Mouse (Mus musculus): Measurements from ENCODE around the gene BC004004. TPM values are rescaled to one million over a fixed set of nuclear protein-coding genes. Genes with fewer than 3 reads are reported as not detected.
A peak's percentile ranks its signal among the peaks of the same experiment; 100 is the strongest.

Gene BC004004
- total RNA-seq, 2 experiments from 2014 or later, result 70.1 to 81.0 TPM

DNA sequence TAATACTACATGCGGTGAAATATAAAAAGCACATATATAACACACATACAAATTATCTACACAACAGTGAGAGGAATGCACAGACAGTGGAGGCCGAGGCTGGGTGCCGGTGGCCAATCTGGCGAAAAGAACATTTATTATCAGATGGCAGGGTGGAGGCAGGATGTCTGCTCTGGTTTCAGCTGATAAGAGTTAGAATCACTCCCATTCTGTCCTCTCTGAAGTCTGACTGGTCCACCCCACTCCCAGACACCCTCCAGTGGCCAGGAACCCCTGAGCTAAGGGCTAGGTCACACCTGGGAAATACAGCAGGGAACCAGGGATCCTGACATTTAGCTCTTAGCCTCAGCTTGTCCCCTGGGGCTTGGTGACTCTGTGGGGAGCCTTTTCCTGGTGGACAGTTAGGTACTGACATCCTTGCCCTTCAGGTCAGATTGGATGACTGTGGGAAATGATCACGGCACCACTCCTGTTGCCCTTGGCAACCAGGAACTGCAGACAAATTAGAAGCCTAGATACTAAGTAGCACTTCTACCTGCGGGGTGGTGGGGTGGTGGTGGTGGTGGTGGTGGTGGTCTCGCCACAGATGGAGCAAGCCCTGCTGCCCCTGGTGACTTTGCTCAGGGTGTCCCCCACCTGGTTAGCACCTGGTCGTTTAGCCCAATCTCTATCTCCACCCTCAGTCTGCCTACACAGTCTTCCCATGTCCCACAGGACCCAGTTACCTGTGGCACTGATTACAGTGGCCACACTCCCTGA is 51.5 kb downstream of the BC004004 start:
- no peak for ATAC-seq (ENCODE audit: poor library complexity, severe bottlenecking)

DNA sequence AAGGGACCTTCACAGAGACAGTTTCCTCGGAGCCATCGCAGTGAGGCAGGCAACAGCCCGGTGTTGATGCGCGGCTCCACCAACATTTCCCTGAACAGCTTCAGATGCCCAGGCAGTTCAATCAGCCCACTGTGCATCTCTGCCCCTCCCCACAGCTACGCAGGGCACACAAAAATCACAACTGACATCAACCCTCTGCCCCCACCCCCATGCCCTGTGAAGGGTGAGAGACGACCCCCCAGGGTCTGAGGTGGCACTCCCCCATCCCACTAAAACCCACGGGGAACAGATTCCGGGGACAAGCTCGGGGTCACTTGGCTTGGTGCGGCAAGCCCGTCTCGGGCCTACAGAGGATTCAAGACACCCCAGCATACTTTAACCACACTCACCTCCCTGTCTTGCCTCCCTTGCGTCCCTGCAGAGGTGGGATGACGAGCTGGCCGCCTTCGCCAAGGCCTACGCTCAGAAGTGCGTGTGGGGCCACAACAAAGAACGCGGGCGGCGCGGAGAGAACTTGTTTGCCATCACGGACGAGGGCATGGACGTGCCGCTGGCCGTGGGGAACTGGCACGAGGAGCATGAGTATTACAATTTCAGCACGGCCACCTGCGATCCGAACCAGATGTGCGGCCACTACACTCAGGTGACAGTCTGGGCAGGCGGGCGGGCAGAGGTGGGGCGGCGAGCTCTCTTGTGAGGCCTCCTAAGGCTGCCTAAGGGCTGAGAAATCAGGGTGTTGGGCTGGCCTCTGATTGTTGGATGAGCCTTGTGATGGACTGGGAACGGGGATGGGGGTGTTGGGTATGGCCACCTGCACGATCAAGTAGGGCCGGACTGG is 53.4 kb downstream of the BC004004 start:
- no peak for ATAC-seq (ENCODE audit: poor library complexity, severe bottlenecking)

DNA sequence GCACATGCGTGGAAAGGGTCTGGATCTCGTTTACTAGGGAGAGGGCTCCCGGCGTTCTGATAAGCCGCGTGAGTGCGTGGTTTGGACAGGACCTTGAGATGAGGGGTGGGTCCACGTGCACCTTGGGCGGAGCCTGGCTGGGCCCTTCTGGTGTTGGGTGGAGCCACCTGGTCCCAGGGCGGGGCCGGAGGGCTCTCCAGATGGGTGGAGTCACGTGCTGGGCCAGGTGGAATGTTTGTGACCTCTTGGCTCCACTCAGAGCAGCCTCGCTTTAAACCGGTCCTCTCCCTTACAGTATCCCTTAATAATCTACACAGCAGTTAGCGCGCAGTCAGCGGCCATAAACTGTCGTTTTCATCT is 54.0 kb downstream of the BC004004 start:
- ATAC-seq (ENCODE audit: poor library complexity, severe bottlenecking), result no peak

DNA sequence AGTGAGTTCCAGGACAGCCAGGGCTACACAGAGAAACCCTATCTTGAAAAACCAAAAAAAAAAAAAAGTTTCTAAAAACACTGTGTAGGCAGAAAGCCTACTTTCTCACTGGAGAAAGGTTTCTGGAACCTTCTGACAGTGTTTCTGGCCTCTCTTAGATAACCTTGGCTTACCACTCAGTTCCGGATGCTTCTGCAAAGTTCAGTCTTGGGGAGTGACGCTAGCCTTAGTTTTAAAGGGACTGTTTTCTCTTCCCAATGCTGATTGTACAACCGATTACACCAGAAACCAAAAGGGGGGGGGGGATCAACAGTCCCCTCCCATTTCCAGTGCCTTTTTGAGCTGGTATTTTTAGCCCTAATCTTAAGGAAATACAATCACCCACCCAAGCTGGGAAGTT is 55.0 kb downstream of the BC004004 start:
- no peak for ATAC-seq (ENCODE audit: poor library complexity, severe bottlenecking)

DNA sequence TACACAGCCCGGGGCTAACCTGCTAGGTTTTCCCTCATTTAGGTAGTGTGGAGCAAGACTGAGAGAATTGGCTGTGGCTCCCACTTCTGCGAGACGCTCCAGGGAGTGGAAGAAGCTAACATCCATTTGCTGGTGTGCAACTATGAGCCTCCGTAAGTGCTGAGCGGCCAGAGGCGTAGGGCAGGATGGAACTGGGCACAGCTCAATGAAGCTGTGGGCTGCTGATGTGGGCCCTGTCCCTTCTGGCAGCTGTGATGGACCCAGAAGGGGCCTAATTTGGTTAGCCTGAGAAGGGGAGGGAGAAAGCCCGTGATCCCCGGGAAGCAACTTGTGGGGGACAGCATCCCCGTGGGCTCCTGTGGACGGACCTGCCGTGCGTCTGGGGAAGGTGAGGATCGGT is 57.2 kb downstream of the BC004004 start:
- ATAC-seq (ENCODE audit: poor library complexity, severe bottlenecking), result no peak

DNA sequence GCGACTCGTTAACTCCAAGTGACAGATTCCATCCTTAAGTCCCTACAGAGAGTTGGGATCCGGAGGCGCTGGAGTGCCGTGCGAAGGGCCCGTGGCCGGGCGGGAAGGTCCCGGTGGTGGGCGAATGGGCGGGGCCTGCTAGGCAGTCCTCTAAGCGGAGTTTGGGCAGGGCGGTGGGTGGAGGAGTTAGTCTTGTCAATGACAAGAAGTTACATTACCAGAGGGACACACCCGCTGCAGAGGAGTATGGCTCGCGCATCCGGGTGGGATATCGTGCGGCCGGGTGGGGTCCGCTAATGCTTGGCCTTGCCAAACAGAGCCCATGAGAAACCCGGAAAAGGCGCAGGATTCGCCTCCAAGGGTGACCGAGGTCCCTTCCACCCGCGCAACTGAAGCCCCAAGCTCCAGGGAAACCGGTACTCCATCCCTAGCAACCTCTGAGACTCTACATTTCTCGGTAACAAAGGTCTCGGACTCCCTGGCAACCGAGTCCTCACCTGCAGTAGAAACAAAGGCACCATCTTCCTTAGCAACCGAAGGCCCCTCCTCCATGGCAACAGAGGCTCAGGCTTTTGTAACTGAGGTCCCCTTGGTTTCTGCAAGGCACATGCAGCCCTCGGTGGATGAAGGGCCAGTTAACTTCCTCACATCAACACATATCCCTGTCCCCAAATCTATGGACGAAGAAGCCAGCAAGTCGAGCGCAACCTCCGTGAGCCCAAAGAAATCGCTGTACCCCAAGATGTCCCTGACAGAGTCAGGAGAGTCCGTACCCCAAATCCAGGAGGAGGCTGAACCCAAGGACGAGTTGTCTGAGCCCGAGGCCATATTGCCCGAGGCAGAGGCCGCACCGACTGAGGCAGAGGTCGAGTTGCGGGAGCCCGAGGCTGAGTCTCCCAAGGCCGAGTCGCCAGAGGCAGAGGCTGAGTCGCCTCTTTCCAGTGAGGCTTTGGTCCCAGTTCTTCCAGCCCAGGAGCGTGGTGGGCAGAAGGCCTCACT is 58.2 kb downstream of the BC004004 start:
- no peak for ATAC-seq (ENCODE audit: poor library complexity, severe bottlenecking)

DNA sequence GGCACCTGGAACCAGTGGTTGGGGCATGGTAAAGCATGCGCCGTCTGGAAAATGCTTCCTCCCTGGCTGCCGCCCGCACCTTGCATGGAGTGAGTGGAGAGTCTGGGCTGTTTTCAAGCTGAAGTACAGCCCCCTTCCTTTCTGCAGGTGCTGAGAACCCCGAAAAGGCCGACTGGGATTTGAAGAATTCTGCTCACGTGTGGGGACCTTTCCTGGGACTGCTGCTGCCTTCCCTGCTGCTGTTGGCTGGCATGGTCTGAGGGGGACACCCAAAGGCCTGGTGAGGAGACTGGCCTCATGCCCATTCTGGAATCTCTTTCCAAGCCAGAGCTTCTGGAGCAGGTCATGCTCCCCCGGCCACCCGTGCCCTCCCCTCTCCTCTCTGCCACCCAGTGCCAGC is 59.1 kb downstream of the BC004004 start:
- ATAC-seq (ENCODE audit: poor library complexity, severe bottlenecking), result no peak

DNA sequence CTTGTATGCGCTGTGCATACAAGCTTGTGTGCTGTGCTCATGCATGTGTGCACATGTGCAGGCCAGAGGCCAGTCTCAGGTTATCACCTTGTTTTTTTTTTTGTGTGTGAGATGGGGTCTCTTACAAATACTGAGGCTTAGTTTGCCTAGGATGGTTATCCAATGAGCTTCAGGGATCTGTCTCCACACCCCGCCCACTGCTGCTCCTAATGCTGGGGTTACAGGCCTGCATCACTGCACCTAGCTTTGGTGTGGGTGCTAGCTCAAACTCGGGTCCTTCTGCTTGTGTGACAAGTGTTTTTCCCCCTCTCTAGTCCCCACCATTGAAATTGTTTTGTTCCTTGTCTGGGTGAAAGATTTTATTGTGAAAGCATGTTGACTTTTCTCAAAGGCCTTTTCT is 61.6 kb downstream of the BC004004 start:
- no peak for ATAC-seq (ENCODE audit: poor library complexity, severe bottlenecking)

DNA sequence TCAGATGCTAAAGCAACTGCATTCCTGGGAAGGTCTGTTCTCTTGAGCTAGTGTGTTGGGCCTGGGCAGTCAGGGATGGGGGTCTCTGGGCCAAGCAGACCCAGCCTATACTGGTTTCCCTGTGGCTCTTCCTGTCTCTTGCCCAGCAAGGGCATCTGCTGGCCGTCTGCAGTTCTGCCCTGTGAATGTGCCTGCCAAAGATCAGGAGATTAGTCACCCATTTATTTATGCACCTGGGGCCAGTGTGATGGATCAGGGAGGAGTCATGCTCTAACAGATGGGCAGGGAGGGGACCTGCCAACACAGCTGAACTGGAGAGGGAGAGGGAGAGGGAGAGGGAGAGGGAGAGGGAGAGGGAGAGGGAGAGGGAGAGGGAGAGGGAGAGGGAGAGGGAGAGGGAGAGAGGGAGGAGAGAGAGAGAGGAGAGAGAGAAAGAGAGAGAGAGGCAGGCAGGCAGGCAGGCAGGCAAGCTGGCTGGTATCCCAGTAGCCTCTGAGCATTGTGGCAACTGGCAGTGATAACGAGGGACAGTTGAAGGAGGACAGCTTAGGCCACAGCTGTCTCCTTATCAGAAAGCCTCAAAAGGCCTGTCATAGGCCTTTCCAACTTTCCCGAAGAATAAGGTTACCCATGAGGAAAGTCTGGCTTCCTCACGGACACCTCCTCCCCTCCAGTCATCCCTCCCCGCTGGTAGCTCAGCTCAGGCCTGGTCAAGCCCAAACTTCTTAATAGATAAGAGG is 62.3 kb downstream of the BC004004 start:
- no peak for ATAC-seq (ENCODE audit: poor library complexity, severe bottlenecking)

DNA sequence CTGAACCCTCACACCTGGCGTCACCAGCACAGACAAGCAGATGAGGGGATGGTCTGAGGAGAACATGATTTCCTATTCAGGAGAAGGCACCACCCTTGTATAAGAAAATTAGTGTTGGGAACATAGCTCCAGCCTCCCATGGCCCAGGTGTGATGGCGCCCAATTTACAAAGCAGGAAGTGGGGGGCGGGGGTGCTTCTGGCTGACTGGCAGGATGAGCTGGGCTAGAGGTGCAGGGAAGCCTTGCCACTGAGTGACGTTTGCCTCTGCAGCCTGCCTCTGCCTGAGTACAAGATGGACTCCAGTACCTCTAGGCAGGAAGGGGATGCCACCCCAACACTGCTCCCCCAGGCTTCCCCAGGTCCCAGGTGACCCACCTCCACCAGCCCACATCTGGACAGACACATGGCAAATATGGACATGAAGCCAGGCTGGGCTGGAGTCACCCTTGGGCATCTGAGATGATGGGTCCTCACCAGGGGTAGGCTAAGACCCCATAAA is 63.6 kb downstream of the BC004004 start:
- no peak for ATAC-seq (ENCODE audit: poor library complexity, severe bottlenecking)

DNA sequence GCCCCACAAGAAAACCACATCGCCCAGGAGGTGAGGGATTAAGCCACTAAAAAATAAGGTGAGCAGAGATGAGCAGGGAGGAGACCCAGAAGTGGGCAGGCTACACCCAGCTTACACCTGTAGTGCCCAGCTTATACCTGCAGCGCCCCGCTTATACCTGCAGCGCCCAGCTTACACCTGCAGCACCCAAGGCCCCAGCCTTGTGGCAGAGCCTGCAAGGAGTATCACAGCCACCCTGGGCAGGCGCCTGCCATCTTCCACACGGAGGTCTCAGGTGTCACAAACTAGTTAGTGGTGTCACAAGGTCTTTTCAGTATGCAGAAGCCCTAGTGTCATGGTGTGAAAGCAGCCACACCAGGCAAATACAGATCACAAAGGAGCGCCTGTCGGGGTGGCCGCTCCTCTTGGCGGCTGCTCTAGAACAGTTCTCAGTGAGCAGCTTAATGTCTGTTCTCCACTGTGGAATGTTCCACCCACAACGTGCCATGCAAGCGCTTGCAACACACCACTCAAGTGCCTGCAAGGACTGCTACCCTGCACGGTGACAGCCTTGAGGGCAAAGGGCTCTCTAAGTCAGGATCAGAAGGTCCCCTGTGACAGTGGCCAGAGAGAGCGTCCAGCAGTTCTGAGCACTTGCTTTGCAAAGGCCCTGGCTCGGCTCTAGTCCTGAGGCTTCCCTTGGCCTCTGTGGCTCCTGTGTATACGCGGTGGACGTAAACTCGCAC is 67.8 kb downstream of the BC004004 start:
- no peak for ATAC-seq (ENCODE audit: poor library complexity, severe bottlenecking)

DNA sequence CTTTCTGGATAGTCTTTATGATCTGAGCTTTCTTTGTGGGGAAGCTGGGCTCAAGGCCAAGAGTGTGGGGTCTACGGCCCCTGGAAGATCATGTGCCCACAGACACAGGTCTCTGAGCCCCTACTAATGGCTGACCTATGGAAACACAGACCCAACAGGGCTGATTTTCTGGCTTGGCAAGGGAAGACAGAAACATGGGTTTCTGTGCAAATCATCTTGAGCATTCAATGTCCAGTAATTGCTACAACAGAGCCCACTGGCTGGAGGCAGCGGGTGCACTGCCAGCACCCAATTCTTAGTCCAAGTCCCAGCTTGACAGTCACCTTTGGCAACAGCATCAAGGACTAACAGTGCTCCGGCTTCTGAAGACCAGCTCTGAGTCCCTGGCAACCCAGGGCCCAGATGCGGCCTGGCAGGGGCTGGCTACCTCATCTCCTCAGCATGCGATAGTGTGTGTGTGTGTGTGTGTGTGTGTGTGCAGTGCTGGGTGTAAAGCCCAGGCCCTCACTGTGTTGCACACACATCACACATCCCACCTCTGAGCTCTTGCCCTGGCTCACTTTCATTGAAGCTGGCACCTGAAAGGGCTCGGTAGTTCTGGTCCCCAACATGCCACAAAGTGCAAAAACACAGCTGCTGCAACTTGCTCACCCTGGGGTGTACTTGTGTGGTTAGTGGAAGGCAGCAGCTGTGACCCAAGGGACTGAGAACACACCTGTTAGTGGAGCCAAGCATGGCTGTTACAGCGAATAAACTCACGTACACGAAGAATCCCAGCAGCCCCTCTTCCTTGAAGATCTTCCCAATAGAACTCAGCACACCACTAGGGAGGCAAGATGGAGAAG is 69.6 kb downstream of the BC004004 start:
- no peak for ATAC-seq (ENCODE audit: poor library complexity, severe bottlenecking)

DNA sequence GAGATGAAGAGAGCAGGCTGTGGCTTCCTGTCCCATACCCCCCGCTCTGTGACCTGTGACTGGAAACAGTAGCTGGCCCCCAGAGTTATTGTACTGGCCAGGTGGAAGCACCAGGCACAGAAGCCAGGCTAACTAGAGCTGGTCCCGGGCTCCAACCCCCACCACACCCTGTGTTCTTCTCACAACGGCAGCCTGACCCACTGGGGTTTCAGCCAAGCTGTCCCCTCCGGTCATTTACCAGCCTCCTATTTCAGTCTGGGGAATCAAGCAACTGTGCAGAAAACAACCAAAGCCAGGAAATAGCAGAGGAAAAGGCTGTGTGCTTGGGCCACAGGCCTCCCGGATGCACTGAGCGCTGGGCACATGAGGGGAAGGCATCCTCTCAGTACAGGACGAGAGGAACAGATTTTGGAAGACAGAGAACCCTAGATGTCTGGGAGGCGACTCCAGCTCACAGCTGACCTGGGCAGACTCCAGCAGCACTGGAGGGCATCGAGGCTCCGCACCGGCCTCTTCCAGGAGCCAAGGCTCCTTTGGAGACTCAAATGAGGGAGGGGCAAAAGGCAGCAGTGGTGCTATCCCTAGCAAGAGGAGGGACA is 70.7 kb downstream of the BC004004 start:
- ATAC-seq (ENCODE audit: poor library complexity, severe bottlenecking), result no peak

DNA sequence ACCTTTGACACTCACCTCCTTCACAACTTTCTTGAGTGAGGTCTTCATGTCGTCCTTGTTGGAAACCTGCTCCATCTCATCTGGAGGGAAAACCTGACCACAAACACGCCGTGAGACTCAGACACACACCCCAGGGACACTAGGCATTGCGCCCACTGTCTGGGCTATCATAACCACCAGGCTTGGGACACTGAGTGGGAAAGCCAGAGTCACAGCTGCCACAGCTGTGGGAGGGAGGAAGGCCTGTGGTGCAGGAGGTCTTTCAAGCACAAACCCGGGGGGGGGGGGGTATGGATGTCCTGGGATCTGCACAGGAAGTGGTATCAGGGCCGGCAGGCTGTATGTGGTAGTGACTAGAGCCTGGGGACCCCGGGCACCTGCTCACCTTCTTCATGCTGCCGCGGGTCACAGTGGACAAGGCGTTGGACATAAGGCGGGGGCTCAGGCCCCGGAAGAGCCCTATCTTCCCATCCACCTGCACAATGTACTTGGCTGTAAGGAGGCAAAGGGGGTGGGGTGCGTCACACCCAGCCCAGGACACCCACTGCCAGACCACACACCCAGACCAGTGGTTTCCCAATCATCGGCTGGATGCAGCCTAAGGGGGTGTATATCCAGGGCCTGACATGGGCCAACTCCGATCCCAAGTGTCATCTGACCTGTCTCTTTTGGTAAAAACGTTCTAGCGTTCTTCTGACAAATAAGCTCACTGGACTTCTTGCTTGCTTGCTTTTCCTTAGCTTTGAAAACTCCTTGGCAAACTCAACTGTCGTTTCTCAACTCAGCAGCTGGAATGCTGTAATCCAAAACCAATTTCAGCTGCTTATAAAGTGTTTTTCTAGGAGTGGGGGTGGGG is 72.0 kb downstream of the BC004004 start:
- no peak for ATAC-seq (ENCODE audit: poor library complexity, severe bottlenecking)

DNA sequence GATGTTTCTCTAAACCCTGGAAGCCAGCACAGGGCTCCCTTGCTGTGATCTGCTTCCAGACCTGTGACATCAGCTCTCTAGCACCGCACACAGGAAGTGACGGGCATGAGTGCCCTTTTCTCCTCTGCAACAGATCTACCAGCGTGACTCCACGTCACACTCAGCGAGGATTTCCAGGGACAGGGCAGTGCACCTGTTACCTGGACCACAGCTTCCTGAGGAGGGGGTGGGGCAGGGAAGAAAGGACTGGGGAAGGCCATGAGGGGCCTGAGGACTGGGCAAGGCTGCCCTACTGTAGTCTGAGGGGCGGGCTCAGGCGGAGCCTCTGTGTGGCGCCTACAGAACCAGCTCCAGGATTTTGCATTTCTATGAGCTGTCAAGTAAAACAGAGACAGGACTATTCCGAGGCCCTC is 73.0 kb downstream of the BC004004 start:
- peak; percentile 70 for ATAC-seq (ENCODE audit: poor library complexity, severe bottlenecking)

DNA sequence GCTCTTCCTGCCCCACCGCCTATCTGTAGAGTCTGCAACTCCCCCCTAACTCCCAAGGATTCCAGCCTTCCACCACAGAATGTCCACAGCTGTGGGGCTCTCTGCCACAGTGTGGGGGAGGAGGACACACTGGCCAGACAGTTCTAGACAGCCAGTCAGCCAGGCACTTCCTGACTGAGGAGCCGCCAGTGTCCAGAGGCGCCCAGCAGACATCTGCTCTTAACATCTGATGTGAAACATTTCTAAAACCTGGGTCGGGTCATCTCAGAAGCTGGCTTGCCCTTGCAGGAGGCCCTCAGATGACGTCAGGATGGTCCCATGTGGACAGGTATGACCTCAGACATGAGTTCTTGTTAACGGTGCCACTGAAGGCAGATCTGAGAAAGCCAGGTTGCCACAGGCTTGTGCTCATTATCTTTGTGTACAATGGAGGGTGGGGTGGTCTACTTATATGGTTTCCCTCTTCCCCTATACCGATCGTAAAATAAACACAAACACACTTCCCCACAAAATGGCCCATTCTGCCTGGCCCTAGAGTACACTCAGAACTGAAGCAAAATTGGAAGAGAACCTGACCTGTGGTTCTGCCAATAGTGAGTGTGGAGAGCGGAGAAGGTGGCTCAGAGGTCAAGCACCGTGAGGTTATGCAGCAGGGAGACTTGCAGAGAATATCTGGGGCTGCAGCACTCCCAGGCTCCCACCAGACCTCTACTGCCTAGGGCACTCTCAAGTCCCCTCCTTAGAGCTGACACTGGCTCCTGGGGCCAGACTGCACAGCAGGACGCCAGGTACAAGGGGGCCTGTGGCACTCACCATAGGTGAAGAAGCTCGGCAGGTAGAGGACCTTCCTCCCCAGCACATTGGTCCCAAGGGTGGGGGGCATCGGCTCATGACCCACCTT is 73.7 kb downstream of the BC004004 start:
- no peak for ATAC-seq (ENCODE audit: poor library complexity, severe bottlenecking)
